In genomic region chr13:100409825-100410224, GRCm38 (mm10) we compare ENCODE assay signal across 38 mouse cellular contexts. TPM values are rescaled to one million over a fixed set of nuclear protein-coding genes. Genes with fewer than 3 reads are reported as not detected.
"Had no signal": no experiment of that assay in that cellular context is flagged by ENCODE, and none has a peak within 500 bp of the region (broad histone marks: within the 10 kb centered on the region; RNA-seq: fewer than 3 reads in every experiment).

No protein-coding gene starts in this region.

- H3K27me3 ChIP-seq: heart, embryonic 12.5 days; heart, embryonic 13.5 days; heart, embryonic 15.5 days; hindbrain, embryonic 12.5 days; hindbrain, embryonic 13.5 days; hindbrain, embryonic 15.5 days; kidney, embryonic 15.5 days had no signal

- H3K4me1 ChIP-seq: heart, embryonic 10.5 days; heart, embryonic 12.5 days; heart, embryonic 13.5 days; heart, embryonic 15.5 days; hindbrain, embryonic 10.5 days; hindbrain, embryonic 12.5 days; hindbrain, embryonic 13.5 days; hindbrain, embryonic 15.5 days; kidney, embryonic 15.5 days had no signal

- H3K9me3 ChIP-seq: heart, embryonic 10.5 days; heart, embryonic 15.5 days; hindbrain, embryonic 13.5 days; hindbrain, embryonic 15.5 days; kidney, embryonic 15.5 days had no signal

- H3K9ac ChIP-seq: heart, embryonic 12.5 days; heart, embryonic 13.5 days; heart, embryonic 15.5 days; hindbrain, embryonic 12.5 days; hindbrain, embryonic 13.5 days; hindbrain, embryonic 14.5 days; hindbrain, embryonic 15.5 days; kidney, embryonic 15.5 days had no signal

- DNase-seq: heart, adult 2 months; heart, postnatal 10 days; heart, postnatal 14 days; heart, postnatal 36 days; heart, postnatal 4 days; kidney, adult 11 months; kidney, adult 18-20 months; kidney, adult 2 months; kidney, adult 8-10 months; kidney, adult 9 months; kidney, postnatal 10 days; kidney, postnatal 14 days; kidney, postnatal 25 days; kidney, postnatal 36 days; kidney, postnatal 4 days; layer of hippocampus, adult 9-11 months; layer of hippocampus, postnatal 36 days had no signal

- H3K27ac ChIP-seq: heart, adult 2 months; heart, embryonic 10.5 days; heart, embryonic 13.5 days; heart, embryonic 15.5 days; hindbrain, embryonic 10.5 days; hindbrain, embryonic 12.5 days; hindbrain, embryonic 13.5 days; hindbrain, embryonic 14.5 days; hindbrain, embryonic 15.5 days; hindbrain, postnatal 0 days; kidney, embryonic 15.5 days; kidney, postnatal 0 days; layer of hippocampus, adult 2 months; left cerebral cortex, adult 2 months had no signal

- H3K36me3 ChIP-seq: heart, embryonic 10.5 days; heart, embryonic 12.5 days; heart, embryonic 13.5 days; heart, embryonic 15.5 days; hindbrain, embryonic 10.5 days; hindbrain, embryonic 12.5 days; hindbrain, embryonic 13.5 days; hindbrain, embryonic 15.5 days; kidney, embryonic 15.5 days had no signal

- ATAC-seq: hindbrain, embryonic 16.5 days; hindbrain, postnatal 0 days had no signal

- H3K4me2 ChIP-seq: heart, embryonic 11.5 days; heart, embryonic 12.5 days; heart, embryonic 13.5 days; heart, embryonic 15.5 days; hindbrain, embryonic 12.5 days; hindbrain, embryonic 13.5 days; hindbrain, embryonic 14.5 days; hindbrain, embryonic 15.5 days; kidney, embryonic 15.5 days had no signal

- H3K4me3 ChIP-seq: heart, adult 2 months; heart, embryonic 10.5 days; heart, embryonic 12.5 days; heart, embryonic 13.5 days; heart, embryonic 15.5 days; hindbrain, embryonic 10.5 days; hindbrain, embryonic 12.5 days; hindbrain, embryonic 13.5 days; hindbrain, embryonic 15.5 days; kidney, embryonic 15.5 days; layer of hippocampus, adult 2 months; left cerebral cortex, adult 2 months had no signal

RNA-seq across cellular contexts. Expression of gene Naip1, which starts 42.8 kb away (rescaled TPM):
- total RNA-seq: heart, postnatal 4 days; hematopoietic stem cell, adult 5-6 weeks had no signal
- polyA plus RNA-seq: heart, adult 2 months; heart, embryonic 10.5 days; heart, embryonic 11.5 days; heart, embryonic 12.5 days; heart, embryonic 13.5 days; heart, embryonic 14.5 days; heart, embryonic 15.5 days; heart, postnatal 0 days; hindbrain, embryonic 10.5 days; hindbrain, embryonic 11.5 days; hindbrain, embryonic 12.5 days; kidney, embryonic 15.5 days; kidney, embryonic 16.5 days; kidney, postnatal 0 days had no signal
